ENCODE assay signal across 9 mouse cellular contexts in genomic region chr2:178664977-178665376, GRCm38 (mm10).
DNase-seq lines count a peak whose midpoint lies in the region; ATAC-seq and TF ChIP-seq lines count a peak whose summit lies in the region.
"Had no signal": no experiment of that assay in that cellular context is flagged by ENCODE, and none has a peak within 500 bp of the region (broad histone marks: within the 10 kb centered on the region; RNA-seq: fewer than 3 reads in every experiment).

No protein-coding gene starts in this region.

- no peak for TF ChIP-seq POLR2A in bone marrow, adult 2 months (IDR thresholded peaks at IDR 0.05; ENCODE audit: borderline replicate concordance, control insufficient read depth, low read depth, low read length)
- no peak for TF ChIP-seq POLR2A in embryonic fibroblast, embryonic 13.5 days (IDR thresholded peaks at IDR 0.05; ENCODE audit: low read depth, low read length)
- no peak for TF ChIP-seq POLR2A in limb, embryonic 14.5 days (IDR thresholded peaks at IDR 0.05; ENCODE audit: borderline replicate concordance, extremely low read depth, insufficient read depth, insufficient read length)

- H3K9ac ChIP-seq in hindbrain, embryonic 12.5 days: no peak overlapping the region
- no peak overlapping the region for H3K9ac ChIP-seq in intestine, embryonic 16.5 days (ENCODE audit: low read depth, low read length)
- no peak overlapping the region for H3K9ac ChIP-seq in limb, embryonic 14.5 days (ENCODE audit: low read depth, low read length, severe bottlenecking)
- no peak overlapping the region for H3K9ac ChIP-seq in neural tube, embryonic 11.5 days (ENCODE audit: low read length)
- H3K9ac ChIP-seq: limb, embryonic 15.5 days had no signal

- 10% methylated on average over 4 of the region's 4 CpGs for WGBS in hindbrain, embryonic 10.5 days
- WGBS in hindbrain, embryonic 12.5 days: 7% methylated on average over 4 of the region's 4 CpGs
- WGBS in bone marrow, adult 2 months: 3% methylated on average over 4 of the region's 4 CpGs
- whole genome bisulfite sequencing in intestine, embryonic 16.5 days: 16% methylated on average over 4 of the region's 4 CpGs
- 8% methylated on average over 4 of the region's 4 CpGs for WGBS in limb, embryonic 14.5 days
- WGBS in neural tube, embryonic 11.5 days: 14% methylated on average over 4 of the region's 4 CpGs

- ATAC-seq in hindbrain, embryonic 12.5 days (ENCODE audit: low FRiP score): no peak
- ATAC-seq in intestine, embryonic 16.5 days: peak; percentile 25; the same call in 1 of the 2 replicates
- no peak for ATAC-seq in limb, embryonic 14.5 days (ENCODE audit: low FRiP score, low read depth)
- ATAC-seq in neural tube, embryonic 11.5 days (ENCODE audit: insufficient read depth, low FRiP score, low TSS enrichment): peak; percentile 35; the same call in 1 of the 2 replicates

- no peak overlapping the region for H3K4me3 ChIP-seq in hindbrain, embryonic 10.5 days
- H3K4me3 ChIP-seq in hindbrain, embryonic 12.5 days: no peak overlapping the region
- no peak overlapping the region for H3K4me3 ChIP-seq in bone marrow, adult 2 months (replicated peaks; ENCODE audit: control insufficient read depth, low read depth, low read length)
- no peak overlapping the region for H3K4me3 ChIP-seq in embryonic fibroblast, embryonic 13.5 days (ENCODE audit: insufficient read depth, low read length)
- no peak overlapping the region for H3K4me3 ChIP-seq in intestine, embryonic 16.5 days (ENCODE audit: low read length)
- no peak overlapping the region for H3K4me3 ChIP-seq in limb, embryonic 14.5 days (replicated peaks; ENCODE audit: low read length)
- no peak overlapping the region for H3K4me3 ChIP-seq in neural tube, embryonic 11.5 days (ENCODE audit: low read depth, low read length)
- H3K4me3 ChIP-seq: limb, embryonic 15.5 days had no signal

- peak; percentile 83; the same call in 1 of the 2 replicates for TF ChIP-seq CTCF in bone marrow, adult 2 months (IDR thresholded peaks at IDR 0.05; ENCODE audit: control insufficient read depth, insufficient read depth, low read length)
- peak; percentile 48 for TF ChIP-seq CTCF in embryonic fibroblast, embryonic 13.5 days (IDR thresholded peaks at IDR 0.05; ENCODE audit: borderline replicate concordance, insufficient read depth, low read length)

- H3K27me3 ChIP-seq in hindbrain, embryonic 10.5 days (ENCODE audit: insufficient read depth, poor library complexity, severe bottlenecking): peaks cover 11% of the 10 kb centered on the region; the same call in 1 of the 2 replicates
- peaks cover 4% of the 10 kb centered on the region; the same call in 1 of the 2 replicates for H3K27me3 ChIP-seq in hindbrain, embryonic 12.5 days
- no peaks in the 10 kb centered on the region for H3K27me3 ChIP-seq in intestine, embryonic 16.5 days (replicated peaks; ENCODE audit: control insufficient read depth, insufficient read depth, low read length)
- H3K27me3 ChIP-seq in limb, embryonic 14.5 days (ENCODE audit: control insufficient read depth, insufficient read depth, low read length): no peaks in the 10 kb centered on the region
- no peaks in the 10 kb centered on the region for H3K27me3 ChIP-seq in neural tube, embryonic 11.5 days (ENCODE audit: control insufficient read depth, insufficient read depth, low read length)
- H3K27me3 ChIP-seq: limb, embryonic 15.5 days had no signal

- no peaks in the 10 kb centered on the region for H3K4me1 ChIP-seq in hindbrain, embryonic 10.5 days (replicated peaks)
- H3K4me1 ChIP-seq in hindbrain, embryonic 12.5 days: no peaks in the 10 kb centered on the region
- H3K4me1 ChIP-seq in bone marrow, adult 2 months (ENCODE audit: control insufficient read depth, insufficient read depth, low read length): no peaks in the 10 kb centered on the region; the same call in 1 of the 2 replicates
- no peaks in the 10 kb centered on the region for H3K4me1 ChIP-seq in embryonic fibroblast, embryonic 13.5 days (ENCODE audit: control insufficient read depth, insufficient read depth, low read length)
- no peaks in the 10 kb centered on the region for H3K4me1 ChIP-seq in intestine, embryonic 16.5 days (ENCODE audit: control insufficient read depth, insufficient read depth, low read length)
- H3K4me1 ChIP-seq in limb, embryonic 14.5 days (ENCODE audit: control insufficient read depth, insufficient read depth, low read length): no peaks in the 10 kb centered on the region
- H3K4me1 ChIP-seq in neural tube, embryonic 11.5 days (ENCODE audit: control insufficient read depth, insufficient read depth, low read length): no peaks in the 10 kb centered on the region
- H3K4me1 ChIP-seq: limb, embryonic 15.5 days had no signal

- no peak overlapping the region for H3K27ac ChIP-seq in hindbrain, embryonic 10.5 days
- no peak overlapping the region for H3K27ac ChIP-seq in hindbrain, embryonic 12.5 days
- no peak overlapping the region for H3K27ac ChIP-seq in bone marrow, adult 2 months (ENCODE audit: control insufficient read depth, insufficient read depth, low read depth, low read length, poor library complexity)
- H3K27ac ChIP-seq in embryonic fibroblast, embryonic 13.5 days (ENCODE audit: insufficient read depth, low read length): no peak overlapping the region
- H3K27ac ChIP-seq in intestine, embryonic 16.5 days (ENCODE audit: low read length): no peak overlapping the region
- H3K27ac ChIP-seq in limb, embryonic 14.5 days (replicated peaks; ENCODE audit: low read depth, low read length): no peak overlapping the region
- no peak overlapping the region for H3K27ac ChIP-seq in neural tube, embryonic 11.5 days (ENCODE audit: low read depth, low read length)
- H3K27ac ChIP-seq: limb, embryonic 15.5 days had no signal

- no peaks in the 10 kb centered on the region for H3K36me3 ChIP-seq in hindbrain, embryonic 10.5 days
- no peaks in the 10 kb centered on the region for H3K36me3 ChIP-seq in hindbrain, embryonic 12.5 days
- H3K36me3 ChIP-seq in intestine, embryonic 16.5 days (ENCODE audit: control insufficient read depth, insufficient read depth, low read length): no peaks in the 10 kb centered on the region
- no peaks in the 10 kb centered on the region for H3K36me3 ChIP-seq in limb, embryonic 14.5 days (ENCODE audit: control insufficient read depth, insufficient read depth, low read length)
- no peaks in the 10 kb centered on the region for H3K36me3 ChIP-seq in neural tube, embryonic 11.5 days (ENCODE audit: control insufficient read depth, insufficient read depth, low read length)
- H3K36me3 ChIP-seq: limb, embryonic 15.5 days had no signal

- DNase-seq in hindbrain, embryonic 10.5 days (ENCODE audit: low spot score): peak; percentile 66
- DNase-seq in limb, embryonic 14.5 days (ENCODE audit: low spot score): peak; percentile 55
- DNase-seq in neural tube, embryonic 11.5 days (ENCODE audit: low spot score): peak; percentile 81
- peak; percentile 16 to 26 for DNase-seq in thymus, adult 18-20 months

- H3K4me2 ChIP-seq in hindbrain, embryonic 12.5 days (replicated peaks): no peak overlapping the region
- no peak overlapping the region for H3K4me2 ChIP-seq in intestine, embryonic 16.5 days (ENCODE audit: low read depth, low read length)
- no peak overlapping the region for H3K4me2 ChIP-seq in limb, embryonic 14.5 days (replicated peaks; ENCODE audit: low read depth, low read length, severe bottlenecking)
- no peak overlapping the region for H3K4me2 ChIP-seq in neural tube, embryonic 11.5 days (ENCODE audit: low read depth)
- H3K4me2 ChIP-seq: limb, embryonic 15.5 days had no signal

- H3K9me3 ChIP-seq in hindbrain, embryonic 10.5 days: no peaks in the 10 kb centered on the region
- no peaks in the 10 kb centered on the region for H3K9me3 ChIP-seq in hindbrain, embryonic 12.5 days (replicated peaks)
- H3K9me3 ChIP-seq in intestine, embryonic 16.5 days (ENCODE audit: control insufficient read depth, low read length): no peaks in the 10 kb centered on the region
- H3K9me3 ChIP-seq in limb, embryonic 14.5 days (ENCODE audit: control insufficient read depth, low read length): no peaks in the 10 kb centered on the region
- H3K9me3 ChIP-seq in neural tube, embryonic 11.5 days (ENCODE audit: control insufficient read depth, low read length): no peaks in the 10 kb centered on the region
- H3K9me3 ChIP-seq: limb, embryonic 15.5 days had no signal

Comparison
In these comparisons a context has a peak if more than half of its experiments do, and no peak if none do; other contexts are left out.
1. DNase-seq: peak in every context shown above with its lines; median percentile 81 in neural tube, embryonic 11.5 days; 66 in hindbrain, embryonic 10.5 days; 55 in limb, embryonic 14.5 days; 21 in thymus, adult 18-20 months.
2. ATAC-seq: peak in intestine, embryonic 16.5 days (single experiment) and neural tube, embryonic 11.5 days (single experiment); none in hindbrain, embryonic 12.5 days (single experiment) and limb, embryonic 14.5 days (single experiment).